Mouse (Mus musculus) lung, postnatal 4 days (tissue): ENCODE results near the gene Grid2.

Experiments
- DNase-seq, 2 experiments: peaks; one replicate each; pipeline ENCODE4 v3.0.0; 2021

Gene Grid2

DNA sequence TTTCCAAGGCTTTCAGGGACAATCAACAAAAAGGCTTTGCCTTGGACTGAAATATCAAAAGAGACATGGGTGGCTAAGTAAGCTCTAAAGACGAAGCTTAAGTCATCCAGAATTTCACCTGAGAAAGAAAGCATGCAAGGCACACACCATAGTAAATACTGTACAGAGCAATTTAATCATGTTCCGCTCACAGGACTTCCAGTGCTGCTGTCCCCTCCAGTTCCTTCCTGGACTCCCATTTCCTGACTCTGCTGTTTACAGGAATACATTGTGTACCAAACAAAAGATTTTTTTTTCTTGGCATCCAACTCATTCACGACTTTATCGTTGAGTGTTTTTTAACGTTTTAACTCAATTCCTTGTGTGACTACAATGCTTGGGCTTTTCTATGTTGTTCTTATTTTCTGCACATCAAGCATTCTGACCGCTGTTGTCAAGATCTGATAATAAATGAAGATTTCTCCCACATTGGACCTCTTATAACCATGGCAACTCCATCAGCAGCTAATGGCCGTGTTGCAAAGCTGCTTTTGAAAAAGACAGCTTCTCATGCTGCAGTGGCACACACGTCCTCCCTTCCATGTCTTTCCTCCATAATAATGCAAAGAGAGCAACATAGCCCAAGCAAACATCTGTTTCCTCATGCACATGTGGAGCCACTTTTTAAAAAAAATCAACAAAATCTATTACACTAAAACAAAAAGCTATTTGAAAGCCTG lies 1361.9 kb downstream of the Grid2 start:
- no peak for DNase-seq

DNA sequence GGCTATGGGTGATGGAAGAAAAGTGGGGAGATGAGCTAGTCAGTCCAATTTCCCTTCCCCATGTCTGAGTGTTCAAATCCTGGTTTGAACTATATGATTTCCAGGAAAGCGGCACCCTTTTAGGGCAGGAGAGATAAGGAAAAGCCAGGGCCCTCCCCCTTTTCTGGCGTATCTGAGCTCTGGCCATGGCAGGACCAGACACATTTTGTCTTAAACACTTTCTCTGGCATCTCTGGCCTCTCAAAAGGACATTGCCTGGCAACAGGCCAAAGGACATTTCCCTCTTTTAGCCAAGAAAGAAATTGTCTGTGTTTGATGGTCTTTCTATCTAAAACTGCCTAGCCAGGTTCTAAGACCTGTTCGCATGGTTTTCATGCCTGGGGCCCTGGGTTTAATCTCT lies 1367.7 kb downstream of the Grid2 start:
- DNase-seq: peak; percentile 41 to 43

DNA sequence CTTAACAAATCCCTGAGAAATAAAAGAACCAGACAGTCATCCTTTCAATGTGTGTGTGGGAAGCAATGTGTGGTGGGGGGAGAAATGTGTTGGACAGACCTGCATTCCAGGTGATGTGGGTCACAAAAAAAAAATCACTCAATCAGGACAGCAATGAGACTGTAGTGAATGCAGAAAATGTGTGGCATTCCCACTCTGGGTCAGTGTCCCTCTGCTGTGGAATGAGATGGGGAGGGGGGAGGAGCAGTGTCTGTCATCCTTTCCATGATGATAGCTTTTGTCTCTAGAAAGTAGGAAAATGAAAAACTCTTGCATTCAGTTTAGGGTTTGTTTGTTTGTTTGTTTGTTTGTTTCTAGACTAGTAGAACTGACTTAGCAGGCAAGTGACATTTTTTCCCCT lies 1392.0 kb downstream of the Grid2 start:
- no peak for DNase-seq

DNA sequence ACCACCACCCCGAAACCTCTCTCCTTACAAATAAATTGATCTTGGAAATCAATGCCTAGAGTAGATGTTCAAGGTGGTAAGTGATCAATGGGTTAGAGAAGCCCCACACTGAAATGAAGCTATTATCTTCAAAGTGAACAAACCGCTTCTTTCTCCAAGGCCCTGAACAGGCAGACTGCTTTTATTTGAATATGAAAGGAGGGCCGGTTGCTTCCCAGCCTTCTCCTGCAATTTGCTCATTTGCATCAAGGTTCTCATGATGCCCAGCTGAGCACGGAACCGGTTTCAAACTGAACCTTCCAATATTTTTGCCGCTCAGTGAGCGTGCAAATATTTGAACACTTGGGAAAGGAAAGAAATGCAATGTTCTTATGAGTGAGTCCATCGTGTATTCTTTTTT lies 1392.5 kb downstream of the Grid2 start:
- no peak for DNase-seq

DNA sequence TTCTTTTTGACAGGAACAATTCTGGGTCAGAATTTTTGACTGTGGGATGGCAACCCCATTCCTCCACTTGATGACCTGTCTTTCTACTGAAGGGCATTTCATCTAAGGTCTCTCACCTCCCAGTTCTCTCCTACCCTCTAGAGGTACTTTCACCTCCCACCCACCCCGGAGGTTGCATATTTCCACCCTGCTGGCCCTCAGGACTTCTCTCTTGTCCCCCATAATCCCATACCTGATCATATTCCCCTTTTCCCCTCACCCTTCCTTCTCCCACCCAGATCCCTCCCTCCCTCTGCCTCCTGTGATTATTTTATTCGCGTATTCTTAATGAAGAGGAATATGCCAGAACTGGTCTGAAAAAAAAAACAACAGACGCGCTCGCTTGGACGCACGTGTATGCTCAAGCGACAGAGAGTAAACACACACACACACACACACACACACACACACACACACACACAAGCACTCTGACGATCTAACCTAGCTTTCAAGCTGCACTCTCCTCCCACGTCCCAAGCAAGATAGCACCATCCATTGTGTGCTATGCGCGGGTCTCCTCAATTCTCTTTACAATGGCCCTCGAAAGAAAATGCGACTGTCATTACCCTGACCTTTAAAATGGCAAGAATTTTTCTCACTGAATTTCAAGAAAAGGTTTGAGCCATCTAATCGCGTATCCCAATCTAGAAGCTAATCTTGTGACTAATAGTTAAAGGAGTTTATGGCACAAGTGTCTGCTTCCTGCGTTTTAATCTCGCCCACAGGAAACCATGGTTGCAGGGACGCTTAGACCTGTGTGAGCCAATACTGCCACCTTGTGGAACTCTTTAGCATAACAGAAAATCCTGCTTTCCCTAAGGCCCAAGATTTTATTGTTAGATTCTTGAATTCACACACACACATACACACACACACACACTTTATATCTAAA lies 1393.9 kb downstream of the Grid2 start:
- DNase-seq: peak in 1 of 2 experiments; percentile 50

DNA sequence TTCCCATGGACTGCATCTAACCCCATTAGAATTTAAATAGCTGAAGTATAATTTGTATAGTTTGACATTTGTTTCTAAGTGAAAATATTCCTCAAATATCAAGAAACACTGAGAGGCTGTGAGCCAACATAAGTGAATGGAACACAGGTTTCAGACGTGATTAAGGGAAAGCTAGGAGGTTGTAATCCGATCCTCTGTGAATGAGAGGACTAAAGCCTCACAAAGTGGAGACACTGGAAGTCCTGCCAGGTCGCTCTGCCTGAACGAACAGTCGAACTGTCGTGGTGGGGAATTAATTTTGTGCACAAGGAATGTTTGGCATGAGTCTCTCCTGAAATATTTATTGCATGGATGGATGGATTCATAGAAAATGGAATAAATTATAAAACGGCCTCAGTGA lies 1395.1 kb downstream of the Grid2 start:
- DNase-seq: no peak

DNA sequence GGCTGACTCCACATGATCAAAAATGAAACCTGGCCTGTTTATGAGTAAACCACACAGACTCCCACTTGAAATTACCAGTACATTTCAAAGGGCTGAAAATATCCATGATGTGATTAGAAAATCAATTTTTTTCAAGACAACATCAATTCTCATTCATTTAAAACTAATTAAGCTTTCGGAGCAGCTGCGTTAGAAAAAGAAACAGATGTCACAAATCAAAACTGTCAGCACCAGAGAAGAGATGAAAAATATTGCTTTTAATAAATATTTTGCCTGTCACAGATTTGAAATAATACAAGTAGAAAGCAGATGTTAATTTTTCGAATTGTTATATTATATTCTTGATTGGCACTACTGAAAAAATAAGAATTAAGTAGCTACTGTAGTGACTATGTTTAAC lies 1415.3 kb downstream of the Grid2 start:
- no peak for DNase-seq

DNA sequence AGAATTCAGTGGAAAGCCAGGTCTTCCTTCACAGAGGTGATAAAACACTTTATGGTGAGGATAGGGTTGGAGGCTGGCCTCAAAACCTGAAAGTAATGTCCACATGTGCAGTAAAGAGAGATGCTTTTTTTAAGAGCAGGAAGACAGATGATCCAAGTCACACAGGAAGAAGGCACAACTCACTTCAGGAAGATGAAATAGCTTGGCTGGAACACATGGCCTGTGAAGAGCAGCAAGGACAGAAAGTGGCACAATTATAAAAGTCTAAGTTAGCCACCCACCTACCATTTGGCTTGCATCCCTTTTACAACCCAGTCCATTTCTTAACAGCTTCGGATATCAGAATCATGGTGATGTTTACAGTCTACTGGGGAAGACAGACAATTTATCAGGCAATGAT lies 1423.1 kb downstream of the Grid2 start:
- DNase-seq: no peak

DNA sequence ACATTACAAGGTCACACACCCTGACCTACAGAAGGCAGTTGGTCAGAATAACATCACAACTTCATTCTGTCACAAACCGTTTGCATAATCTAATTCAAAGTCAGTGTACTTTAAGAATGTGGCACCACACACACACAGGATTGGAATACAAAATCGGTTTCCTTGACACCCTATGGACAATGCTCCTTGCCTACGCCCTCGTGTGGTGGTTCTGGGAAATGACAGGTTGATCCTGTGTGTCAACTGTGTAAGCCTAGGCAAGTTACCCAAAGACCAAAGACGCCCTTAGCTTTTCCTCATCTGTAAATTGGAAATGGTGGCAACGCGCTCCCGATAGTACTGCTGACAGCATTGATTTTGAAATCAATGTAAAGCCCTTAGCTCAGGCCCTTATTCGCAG lies 1428.3 kb downstream of the Grid2 start:
- DNase-seq: peak in 1 of 2 experiments; percentile 8

DNA sequence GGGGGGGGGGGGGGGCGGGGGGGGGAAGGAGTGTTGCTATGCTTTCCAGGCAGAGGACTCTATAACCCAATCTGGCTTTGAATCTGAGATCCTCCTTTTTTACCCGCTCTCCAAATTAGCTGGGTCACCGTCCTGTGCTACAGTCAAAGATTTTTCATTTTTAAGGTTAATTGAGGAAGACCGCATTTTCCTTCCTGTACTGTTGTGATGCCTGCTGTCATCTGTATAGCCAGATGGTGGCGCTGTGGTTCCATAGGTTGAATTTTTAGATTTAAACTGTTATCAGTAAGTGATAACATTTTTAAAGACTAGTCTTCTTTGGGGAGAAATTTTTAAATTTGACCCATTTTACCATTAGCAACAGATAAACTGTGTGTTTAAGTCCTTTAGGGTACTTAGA lies 1429.3 kb downstream of the Grid2 start:
- DNase-seq: peak in 1 of 2 experiments; percentile 10

DNA sequence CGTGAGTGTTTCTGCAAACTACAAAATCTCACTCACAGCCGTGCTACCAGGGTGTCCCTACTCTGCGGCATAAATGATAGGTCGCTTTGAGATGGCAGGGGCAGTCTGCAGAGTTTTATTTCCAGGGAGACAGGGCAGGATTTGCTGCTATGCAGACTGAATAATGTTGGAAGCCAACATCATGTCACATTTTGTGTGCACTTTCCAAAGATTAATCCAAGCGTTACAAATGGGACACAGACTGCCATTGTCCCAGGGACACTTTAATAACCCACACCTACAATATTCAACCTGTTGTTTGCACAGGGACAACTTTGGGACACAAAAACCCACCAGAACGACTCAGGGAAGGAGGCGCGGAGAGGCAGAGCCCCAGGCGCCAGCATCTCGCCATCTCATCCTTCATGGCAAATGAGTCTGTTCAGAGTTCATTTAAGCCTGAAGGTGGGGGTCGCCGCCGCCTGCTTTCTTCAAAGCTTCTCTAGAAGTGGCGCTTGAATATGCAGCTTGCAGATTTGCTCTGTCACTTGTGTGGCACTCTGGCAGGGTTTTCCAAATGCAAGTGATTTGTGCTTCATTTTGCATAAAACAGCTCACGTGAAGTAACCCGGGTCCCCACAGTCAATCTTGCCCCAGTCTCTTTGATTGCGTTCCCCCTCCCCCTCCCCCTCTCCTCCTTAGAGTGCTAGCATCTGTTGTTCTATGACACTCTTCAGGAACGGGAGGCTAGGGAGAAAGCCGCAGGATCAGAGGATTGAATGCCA lies 1432.7 kb downstream of the Grid2 start:
- DNase-seq: no peak

DNA sequence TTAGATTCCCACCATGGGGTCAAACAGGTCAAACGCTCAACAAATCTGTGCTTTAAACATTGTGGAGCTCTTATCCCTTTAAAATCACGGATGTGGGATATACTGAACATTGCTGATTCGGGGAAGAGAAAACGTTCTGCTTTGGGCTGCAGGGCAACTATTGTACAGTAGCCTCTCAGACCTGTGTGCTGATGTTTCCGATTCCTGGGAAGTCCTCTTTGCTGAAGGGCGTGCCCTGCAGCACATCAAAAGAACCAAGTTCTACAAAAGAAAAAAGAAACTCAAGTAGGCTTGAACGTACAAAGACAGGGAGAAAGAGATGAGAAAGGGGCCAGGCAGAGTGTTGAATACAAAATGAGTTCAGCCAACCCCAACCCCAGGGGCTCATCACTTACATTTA lies 1439.0 kb downstream of the Grid2 start:
- no peak for DNase-seq

DNA sequence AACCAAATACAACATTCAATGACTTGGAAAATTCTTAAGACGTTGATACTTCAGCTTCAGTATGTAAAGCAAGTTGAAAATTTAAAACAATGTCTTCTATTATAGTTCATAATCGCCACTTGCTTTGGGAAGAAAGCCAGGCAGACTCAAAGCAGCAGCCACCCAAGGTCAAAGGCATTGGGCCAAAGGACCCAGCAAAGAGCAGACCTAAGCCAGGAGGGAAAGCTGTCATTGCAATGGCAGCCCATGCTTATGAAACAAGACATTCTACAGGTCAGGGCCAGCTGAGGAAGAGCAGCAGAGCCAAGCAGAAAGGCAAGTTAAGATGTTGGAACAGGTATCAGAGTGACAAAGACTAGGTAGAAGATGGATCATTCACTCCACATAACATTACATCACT lies 1448.0 kb downstream of the Grid2 start:
- DNase-seq: no peak

DNA sequence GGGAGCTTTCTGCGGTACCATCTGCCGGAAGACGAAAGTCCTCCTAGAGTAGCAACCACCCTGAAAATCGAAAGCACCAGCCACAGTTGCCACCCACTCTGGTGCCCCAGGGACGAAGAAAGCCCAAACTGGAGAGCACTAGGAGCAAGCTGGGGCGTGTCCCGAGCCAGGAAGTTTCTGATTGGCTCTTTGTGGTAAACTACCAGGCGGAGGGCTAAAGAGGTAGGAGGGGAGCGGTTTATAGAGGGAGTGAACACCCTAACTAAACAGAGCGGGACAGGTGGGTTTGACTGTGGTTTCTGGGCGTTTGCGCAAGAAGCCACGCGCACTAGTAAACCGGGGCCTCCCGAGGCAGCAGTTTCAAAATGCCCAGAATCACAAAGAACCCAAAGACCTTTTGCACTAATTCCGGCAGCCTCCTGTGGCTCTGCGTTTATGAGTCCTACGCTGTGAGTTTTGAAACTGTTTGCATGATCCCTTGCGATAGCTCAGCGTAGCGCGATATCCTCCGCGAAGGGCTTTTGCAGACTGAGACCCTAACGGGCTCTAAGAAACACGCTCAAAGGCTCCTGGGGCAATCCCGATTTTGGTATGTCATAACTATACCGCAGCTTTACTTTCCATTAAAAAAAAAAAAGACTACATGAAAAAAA lies 1472.2 kb downstream of the Grid2 start:
- DNase-seq: peak; percentile 8 to 33

DNA sequence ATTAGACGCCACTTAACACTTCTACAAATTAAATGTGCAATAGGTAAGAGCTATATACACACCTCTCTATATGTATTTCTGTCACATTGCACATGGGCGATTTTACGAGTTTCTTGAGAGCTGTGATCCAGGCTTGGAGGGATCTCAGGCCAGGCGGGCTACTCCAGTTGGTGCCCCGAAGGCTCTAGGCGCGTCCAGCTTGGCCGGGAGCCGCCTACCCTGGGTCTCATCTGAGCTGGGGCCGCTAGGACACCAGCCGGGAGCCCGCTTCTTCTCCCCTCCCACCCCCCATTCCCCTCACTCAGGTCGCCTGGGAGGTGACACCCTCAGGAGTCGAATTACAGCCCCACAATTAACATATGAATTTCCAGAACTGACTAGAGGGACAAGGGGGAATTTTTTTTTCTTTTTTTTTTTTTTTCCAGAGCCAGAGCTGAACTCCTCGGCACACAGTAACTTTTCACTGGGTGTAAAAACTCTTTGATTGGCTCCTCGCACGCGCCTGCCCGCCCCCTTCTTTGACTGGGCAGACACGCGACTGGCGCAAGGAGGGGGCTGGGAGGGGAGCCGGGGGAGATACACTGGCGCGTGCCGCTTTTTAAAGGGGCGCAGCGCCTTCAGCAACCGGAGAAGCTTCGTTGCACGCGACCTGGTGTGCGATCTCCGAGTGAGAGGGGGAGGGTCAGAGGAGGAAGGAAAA lies 1473.0 kb downstream of the Grid2 start, which contains the start of gene Atoh1:
Atoh1 (plus strand) TSS at position 627 of the 700 bp plus-strand sequence.
- DNase-seq: peak; percentile 16 to 49

DNA sequence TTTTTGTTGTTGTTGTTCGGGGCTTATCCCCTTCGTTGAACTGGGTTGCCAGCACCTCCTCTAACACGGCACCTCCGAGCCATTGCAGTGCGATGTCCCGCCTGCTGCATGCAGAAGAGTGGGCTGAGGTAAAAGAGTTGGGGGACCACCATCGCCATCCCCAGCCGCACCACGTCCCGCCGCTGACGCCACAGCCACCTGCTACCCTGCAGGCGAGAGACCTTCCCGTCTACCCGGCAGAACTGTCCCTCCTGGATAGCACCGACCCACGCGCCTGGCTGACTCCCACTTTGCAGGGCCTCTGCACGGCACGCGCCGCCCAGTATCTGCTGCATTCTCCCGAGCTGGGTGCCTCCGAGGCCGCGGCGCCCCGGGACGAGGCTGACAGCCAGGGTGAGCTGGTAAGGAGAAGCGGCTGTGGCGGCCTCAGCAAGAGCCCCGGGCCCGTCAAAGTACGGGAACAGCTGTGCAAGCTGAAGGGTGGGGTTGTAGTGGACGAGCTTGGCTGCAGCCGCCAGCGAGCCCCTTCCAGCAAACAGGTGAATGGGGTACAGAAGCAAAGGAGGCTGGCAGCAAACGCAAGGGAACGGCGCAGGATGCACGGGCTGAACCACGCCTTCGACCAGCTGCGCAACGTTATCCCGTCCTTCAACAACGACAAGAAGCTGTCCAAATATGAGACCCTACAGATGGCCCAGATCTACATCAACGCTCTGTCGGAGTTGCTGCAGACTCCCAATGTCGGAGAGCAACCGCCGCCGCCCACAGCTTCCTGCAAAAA lies 1473.7 kb downstream of the Grid2 start:
- DNase-seq: peak in 1 of 2 experiments; percentile 27

DNA sequence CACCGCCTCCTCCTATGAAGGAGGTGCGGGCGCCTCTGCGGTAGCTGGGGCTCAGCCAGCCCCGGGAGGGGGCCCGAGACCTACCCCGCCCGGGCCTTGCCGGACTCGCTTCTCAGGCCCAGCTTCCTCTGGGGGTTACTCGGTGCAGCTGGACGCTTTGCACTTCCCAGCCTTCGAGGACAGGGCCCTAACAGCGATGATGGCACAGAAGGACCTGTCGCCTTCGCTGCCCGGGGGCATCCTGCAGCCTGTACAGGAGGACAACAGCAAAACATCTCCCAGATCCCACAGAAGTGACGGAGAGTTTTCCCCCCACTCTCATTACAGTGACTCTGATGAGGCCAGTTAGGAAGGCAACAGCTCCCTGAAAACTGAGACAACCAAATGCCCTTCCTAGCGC lies 1474.4 kb downstream of the Grid2 start:
- DNase-seq: peak in 1 of 2 experiments; percentile 24

DNA sequence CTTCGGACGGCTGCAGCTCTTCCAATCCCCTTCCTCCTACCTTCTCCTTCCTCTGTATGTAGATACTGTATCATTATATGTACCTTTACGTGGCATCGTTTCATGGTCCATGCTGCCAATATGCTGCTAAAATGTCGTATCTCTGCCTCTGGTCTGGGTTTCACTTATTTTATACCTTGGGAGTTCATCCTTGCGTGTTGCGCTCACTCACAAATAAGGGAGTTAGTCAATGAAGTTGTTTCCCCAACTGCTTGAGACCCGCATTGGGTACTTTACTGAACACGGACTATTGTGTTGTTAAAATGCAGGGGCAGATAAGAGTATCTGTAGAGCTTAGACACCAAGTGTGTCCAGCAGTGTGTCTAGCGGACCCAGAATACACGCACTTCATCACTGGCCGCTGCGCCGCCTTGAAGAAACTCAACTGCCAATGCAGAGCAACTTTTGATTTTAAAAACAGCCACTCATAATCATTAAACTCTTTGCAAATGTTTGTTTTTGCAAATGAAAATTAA lies 1474.9 kb downstream of the Grid2 start:
- no peak for DNase-seq

DNA sequence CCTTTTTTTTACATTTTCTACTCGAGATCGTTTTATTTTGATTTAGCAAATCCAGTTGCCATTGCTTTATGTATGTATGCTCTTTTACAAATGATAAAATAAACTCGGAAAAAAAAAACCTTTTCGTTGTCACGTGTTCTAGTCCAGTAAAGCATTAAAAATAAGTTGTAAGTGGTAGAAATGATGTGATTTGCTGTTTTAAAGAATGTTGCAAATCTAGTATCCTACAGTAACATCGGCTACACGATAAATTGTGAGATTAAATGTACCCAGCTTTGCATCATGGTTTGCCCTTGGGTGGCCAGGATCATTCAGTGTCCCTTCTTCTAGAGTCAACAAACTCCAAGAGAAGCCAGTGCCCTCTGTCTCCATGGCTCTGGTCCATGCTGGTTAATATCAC lies 1475.5 kb downstream of the Grid2 start:
- DNase-seq: no peak

DNA sequence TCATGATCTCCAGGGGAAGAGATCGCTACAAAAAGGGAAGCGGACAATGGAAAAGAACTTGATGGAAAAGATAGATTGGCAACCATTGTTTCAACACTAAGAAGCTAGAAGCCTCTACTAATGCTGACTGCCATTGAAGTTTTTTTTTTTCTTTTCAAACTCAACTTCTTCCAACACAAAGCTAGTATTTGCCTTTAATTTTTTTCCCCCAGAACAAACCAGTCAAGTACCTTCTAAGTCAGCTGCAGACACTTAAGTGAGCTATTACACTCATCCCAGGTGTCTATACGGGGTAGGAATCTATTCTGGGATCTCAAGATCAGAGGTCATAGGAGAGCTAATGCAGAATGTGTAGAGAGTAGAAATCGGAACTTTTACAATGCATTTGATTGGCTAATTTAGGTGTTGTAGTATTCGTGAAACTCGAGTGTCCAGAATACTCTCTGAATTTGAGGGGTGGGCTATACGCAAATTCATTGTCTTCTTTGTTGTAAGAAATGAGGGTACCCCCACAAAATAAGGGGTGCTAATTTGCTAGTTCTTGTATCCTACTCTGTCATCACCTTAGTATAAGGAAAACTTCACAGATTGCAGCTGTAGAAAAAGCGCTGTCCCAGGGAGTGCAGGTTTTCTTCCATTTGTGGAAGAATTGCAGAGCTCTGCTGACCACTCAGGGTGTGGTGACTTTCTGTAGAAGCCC lies 1476.1 kb downstream of the Grid2 start:
- no peak for DNase-seq
